Mouse (Mus musculus) heart, embryonic 16.5 days (tissue): Measurements from ENCODE around the gene Tmem159. TPM values are rescaled to one million over a fixed set of nuclear protein-coding genes. Genes with fewer than 3 reads are reported as not detected.
A peak's percentile ranks its signal among the peaks of the same experiment; 100 is the strongest.

Source experiments
- ATAC-seq: fragments of 200-750 bp; cut with Nextera tagmentation; replicated peaks from 2 replicates; pipeline ENCODE4 v1.8.0; 2017; ENCODE audit warnings: moderate number of reproducible peaks; ENCODE audit not compliant: insufficient read depth, low FRiP score; ENCODE audit errors: extremely low read depth
- H3K27ac ChIP-seq: fragments of 300-500 bp; sonication (generic); 2 replicates; pipeline ENCODE4 v1.5.1; 2014; ENCODE audit warnings: mild to moderate bottlenecking, low read length, control low read depth, moderate library complexity
- H3K27me3 ChIP-seq: fragments of 300-500 bp; sonication (generic); 2 replicates; pipeline ENCODE4 v1.6.1; 2014; ENCODE audit warnings: low read length, mixed read lengths; ENCODE audit not compliant: control insufficient read depth, insufficient read depth
- H3K36me3 ChIP-seq: fragments of 300-500 bp; sonication (generic); 2 replicates; pipeline ENCODE4 v1.6.1; 2014; ENCODE audit not compliant: control insufficient read depth, insufficient read depth
- H3K4me1 ChIP-seq: fragments of 300-500 bp; sonication (generic); 2 replicates; pipeline ENCODE4 v1.6.1; 2014; ENCODE audit warnings: low read length, mixed read lengths; ENCODE audit not compliant: control insufficient read depth, insufficient read depth
- H3K4me2 ChIP-seq: fragments of 300-500 bp; sonication (generic); 2 replicates; pipeline ENCODE4 v1.6.1; 2014; ENCODE audit warnings: low read depth, mild to moderate bottlenecking, control low read depth, low read length
- H3K4me3 ChIP-seq: fragments of 300-500 bp; sonication (generic); 2 replicates; pipeline ENCODE4 v1.5.1; 2014; ENCODE audit warnings: mild to moderate bottlenecking, control low read depth, low read length
- H3K9ac ChIP-seq: fragments of 300-500 bp; sonication (generic); 2 replicates; pipeline ENCODE4 v1.6.1; 2014; ENCODE audit warnings: low read length, control low read depth
- H3K9me3 ChIP-seq: fragments of 300-500 bp; sonication (generic); replicated peaks from 2 replicates; pipeline ENCODE4 v1.6.1; 2016; ENCODE audit warnings: low read length; ENCODE audit not compliant: control insufficient read depth
- WGBS: fragments of 180-500 bp; shearing (Covaris S2); extraction: QIAGEN DNeasy Blood & Tissue Kit; methylation state at CpG from one replicate; pipeline ENCODE4 v1.1.7; 2014; 5-methylcytosine and 5-hydroxymethylcytosine counted together
- polyA plus RNA-seq: library from polyadenylated mRNA; unstranded; fragments of >200 nt; fragmentation: Nextera tagmentation; extraction: Ambion mirVana; gene quantifications from 2 replicates; pipeline ENCODE4 v1.2.1, GENCODE M21; 2015

The Tmem159 gene
- polyA plus RNA-seq, 1 experiment from 2014 or later = 39.9 TPM

DNA sequence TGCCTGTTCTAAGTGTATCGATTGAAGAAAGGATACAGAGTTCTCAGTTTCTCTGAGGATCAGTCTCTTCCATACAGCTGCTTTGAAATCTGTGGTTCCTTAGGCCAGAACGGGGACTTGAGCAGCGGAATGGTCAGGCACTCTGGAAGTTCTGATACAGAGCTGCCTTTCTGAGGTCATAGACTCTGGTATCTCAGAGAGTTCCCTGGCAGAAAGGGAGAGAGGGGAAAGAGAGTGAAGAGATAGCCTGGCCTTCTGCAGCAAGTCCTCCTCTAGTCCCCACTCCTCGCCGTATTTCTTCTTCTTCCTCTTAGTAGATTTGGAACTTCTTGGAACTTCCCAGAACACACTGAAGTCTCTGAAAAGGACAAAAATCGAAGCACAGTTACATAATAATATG lies 7.0 kb upstream of the Tmem159 start, which contains the start of gene Dnah3:
Gene Dnah3, minus strand, starts transcription at position 101 of the 400 bp plus-strand sequence.
- no peak within 1 kb of the TSS for H3K4me3 ChIP-seq
- no peak within 1 kb of the TSS for H3K4me2 ChIP-seq
- H3K27me3 ChIP-seq = no peaks in the 10 kb centered on the region
- ATAC-seq = no peak
- no peak within 1 kb of the TSS for H3K9ac ChIP-seq
- no peak within 1 kb of the TSS for H3K27ac ChIP-seq
- H3K4me1 ChIP-seq = peaks cover 6% of the 10 kb centered on the region
- WGBS = 79% methylated on average over 6 of the region's 6 CpGs
- no peaks in the 10 kb centered on the region for H3K9me3 ChIP-seq
- no peaks in the 10 kb centered on the region for H3K36me3 ChIP-seq

DNA sequence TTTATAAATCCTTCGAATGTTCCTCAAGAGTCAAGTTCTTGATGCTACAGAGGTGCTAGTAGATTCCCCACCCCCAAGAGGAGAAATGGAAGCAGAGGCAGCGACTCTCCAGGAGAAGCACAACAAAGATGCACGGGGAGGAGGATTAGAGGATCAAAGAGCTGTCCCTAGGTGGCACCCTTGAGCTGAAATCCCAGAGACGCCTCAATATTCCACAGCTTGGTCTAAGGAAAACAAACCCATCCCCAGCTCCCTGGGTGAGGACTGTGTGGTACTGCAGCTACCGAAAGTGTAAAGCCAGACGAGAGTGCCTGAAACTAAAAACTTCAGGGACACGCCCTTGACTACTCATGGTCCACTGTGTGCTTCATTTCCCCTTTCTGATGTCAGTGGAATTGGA lies 4.3 kb upstream of the Tmem159 start:
- no peaks in the 10 kb centered on the region for H3K36me3 ChIP-seq
- H3K9ac ChIP-seq = no peak overlapping the region
- no peaks in the 10 kb centered on the region for H3K27me3 ChIP-seq
- H3K4me3 ChIP-seq = no peak overlapping the region
- ATAC-seq = peak; percentile 14; the same call in 1 of the 2 replicates
- no peak overlapping the region for H3K4me2 ChIP-seq
- 9% methylated on average over 7 of the region's 7 CpGs for WGBS
- no peak overlapping the region for H3K27ac ChIP-seq
- peaks cover 6% of the 10 kb centered on the region for H3K4me1 ChIP-seq
- no peaks in the 10 kb centered on the region for H3K9me3 ChIP-seq

DNA sequence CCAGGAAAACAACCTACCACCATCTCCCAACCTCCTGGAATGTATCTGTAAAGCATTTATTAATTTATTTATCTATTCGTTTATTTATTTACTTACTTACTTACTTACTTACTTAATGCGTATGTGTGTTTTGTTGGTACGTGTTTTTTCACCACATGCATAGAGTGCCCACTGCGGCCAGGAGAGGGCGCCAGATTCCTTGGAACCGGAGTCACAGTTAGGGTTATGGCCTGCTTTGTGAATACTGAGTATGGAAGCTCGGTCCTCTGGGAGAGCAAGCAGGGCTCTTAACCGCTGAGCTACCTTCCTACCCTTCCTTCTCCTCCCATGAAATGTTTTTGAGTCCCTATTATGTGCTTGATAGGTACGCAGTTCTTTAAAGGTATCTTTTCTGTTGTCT lies 3.8 kb upstream of the Tmem159 start:
- Histone ChIP-seq H3K9ac (no peak overlapping the region), H3K9me3 (no peaks in the 10 kb centered on the region), H3K27ac (no peak overlapping the region), H3K36me3 (no peaks in the 10 kb centered on the region), H3K4me3 (no peak overlapping the region), H3K4me2 (no peak overlapping the region), H3K4me1 (peaks cover 10% of the 10 kb centered on the region), H3K27me3 (no peaks in the 10 kb centered on the region)
- ATAC-seq = no peak
- 23% methylated on average over 9 of the region's 9 CpGs for WGBS

DNA sequence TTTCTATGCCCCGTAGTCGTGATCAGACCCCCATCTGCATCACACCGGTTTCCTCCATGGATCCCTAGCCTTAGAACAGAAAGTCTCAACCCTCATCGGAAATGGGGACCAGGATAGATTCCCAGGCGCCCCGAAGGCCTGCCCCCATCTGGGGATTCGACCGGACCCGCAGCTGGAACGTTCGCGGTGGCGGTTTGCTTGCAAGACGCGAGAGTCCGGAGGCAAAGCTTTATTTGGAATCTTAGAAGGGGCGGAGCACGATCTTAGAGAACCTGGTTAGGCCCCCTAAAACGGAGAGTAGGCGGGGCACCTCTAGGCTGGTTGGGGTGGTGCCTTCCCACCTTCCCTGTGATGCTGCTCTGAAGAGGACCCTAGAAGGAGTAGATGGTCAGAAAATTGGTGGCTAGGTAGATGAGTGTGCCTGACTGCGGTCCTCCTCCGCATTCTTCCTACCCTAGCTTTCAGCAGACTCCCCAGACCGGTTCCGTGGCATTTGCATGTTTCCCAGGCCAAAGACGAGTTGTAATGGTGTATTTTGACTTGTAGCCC lies 940 bp downstream of the Tmem159 start:
- Histone ChIP-seq H3K4me1 (peaks cover 12% of the 10 kb centered on the region), H3K36me3 (peaks cover 2% of the 10 kb centered on the region; the same call in 1 of the 2 replicates), H3K4me2 (peak overlapping the region; percentile 98), H3K27me3 (no peaks in the 10 kb centered on the region), H3K4me3 (peak overlapping the region; percentile 89), H3K9me3 (no peaks in the 10 kb centered on the region), H3K9ac (peak overlapping the region; percentile 83), H3K27ac (peak overlapping the region; percentile 72; the same call in 1 of the 2 replicates)
- ATAC-seq = no peak; the same call in 1 of the 2 replicates
- 6% methylated on average over 25 of the region's 25 CpGs for WGBS

DNA sequence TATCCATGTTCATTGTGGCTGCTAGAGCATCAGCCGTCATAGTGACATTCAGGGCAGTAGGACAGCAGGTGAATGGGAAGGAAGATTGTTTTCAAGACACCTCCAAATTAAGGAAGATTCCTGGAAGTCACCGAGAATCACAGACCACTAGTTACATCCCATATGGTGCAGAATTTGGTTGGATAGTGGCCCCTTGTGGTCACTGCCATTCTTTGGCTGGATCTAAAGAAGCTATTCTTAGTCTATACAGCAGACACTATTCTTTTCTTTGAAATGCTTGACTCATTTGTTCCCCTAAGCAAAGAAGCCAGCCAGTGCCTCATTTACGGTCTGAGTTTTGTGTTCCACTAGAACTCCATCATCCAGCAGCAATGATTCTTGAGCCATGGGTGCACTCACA lies 2.8 kb downstream of the Tmem159 start:
- H3K36me3 ChIP-seq = peaks cover 3% of the 10 kb centered on the region; the same call in 1 of the 2 replicates
- no peaks in the 10 kb centered on the region for H3K9me3 ChIP-seq
- 54% methylated on average over 3 of the region's 3 CpGs for WGBS
- H3K4me3 ChIP-seq = no peak overlapping the region
- H3K27me3 ChIP-seq = no peaks in the 10 kb centered on the region
- no peak overlapping the region for H3K27ac ChIP-seq
- no peak overlapping the region for H3K9ac ChIP-seq
- no peak for ATAC-seq
- H3K4me2 ChIP-seq = no peak overlapping the region
- H3K4me1 ChIP-seq = peaks cover 15% of the 10 kb centered on the region

DNA sequence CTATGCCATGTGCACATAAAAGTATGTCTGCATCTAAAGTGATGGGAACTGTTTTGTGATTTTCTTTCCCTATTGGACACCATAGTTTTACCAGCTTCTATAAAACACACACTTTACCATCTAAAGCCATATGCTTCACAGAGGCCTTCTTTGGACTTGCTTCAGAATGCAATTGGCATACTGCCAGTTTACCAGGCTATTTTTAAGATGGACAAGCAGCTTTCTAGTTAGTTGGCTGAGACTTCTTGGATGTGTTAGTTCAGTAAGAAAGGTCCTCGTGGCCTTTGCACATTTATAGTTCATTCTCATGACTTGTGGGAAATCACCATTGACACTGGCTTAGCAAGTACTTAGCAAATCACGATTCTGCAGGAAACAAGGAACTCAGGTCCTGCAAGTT lies 4.2 kb downstream of the Tmem159 start:
- ATAC-seq = no peak
- Histone ChIP-seq H3K4me1 (peaks cover 15% of the 10 kb centered on the region), H3K9ac (no peak overlapping the region), H3K27me3 (no peaks in the 10 kb centered on the region), H3K4me2 (no peak overlapping the region), H3K27ac (peak overlapping the region; percentile 51; the same call in 1 of the 2 replicates), H3K36me3 (peaks cover 3% of the 10 kb centered on the region; the same call in 1 of the 2 replicates), H3K9me3 (no peaks in the 10 kb centered on the region), H3K4me3 (no peak overlapping the region)
- WGBS = 21% methylated on average over 2 of the region's 2 CpGs

DNA sequence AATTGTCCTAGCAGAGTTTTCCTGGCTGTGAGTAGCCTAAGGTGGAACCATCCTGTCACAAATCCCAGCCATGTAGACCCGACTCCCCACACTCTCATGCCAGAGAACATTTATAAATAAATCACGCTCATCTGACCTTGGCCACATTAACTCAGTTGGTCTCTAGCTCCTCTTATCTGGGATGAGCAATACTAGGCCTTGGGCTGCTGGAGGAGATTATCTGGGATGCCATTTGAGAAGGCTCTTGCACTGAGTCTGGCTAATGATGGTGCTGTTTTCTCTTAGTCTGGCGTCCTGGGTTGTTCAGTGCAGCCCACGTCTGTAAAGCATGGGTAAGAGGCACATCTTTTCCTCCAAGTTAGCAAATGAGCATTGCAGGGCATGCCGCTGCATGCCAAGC lies 7.5 kb downstream of the Tmem159 start:
- 65% methylated on average over 5 of the region's 5 CpGs for WGBS
- no peak overlapping the region for H3K9ac ChIP-seq
- no peak for ATAC-seq
- no peak overlapping the region for H3K4me2 ChIP-seq
- H3K9me3 ChIP-seq = no peaks in the 10 kb centered on the region
- H3K36me3 ChIP-seq = peaks cover 3% of the 10 kb centered on the region; the same call in 1 of the 2 replicates
- no peaks in the 10 kb centered on the region for H3K27me3 ChIP-seq
- H3K4me3 ChIP-seq = no peak overlapping the region
- H3K27ac ChIP-seq = no peak overlapping the region
- H3K4me1 ChIP-seq = peaks cover 10% of the 10 kb centered on the region

DNA sequence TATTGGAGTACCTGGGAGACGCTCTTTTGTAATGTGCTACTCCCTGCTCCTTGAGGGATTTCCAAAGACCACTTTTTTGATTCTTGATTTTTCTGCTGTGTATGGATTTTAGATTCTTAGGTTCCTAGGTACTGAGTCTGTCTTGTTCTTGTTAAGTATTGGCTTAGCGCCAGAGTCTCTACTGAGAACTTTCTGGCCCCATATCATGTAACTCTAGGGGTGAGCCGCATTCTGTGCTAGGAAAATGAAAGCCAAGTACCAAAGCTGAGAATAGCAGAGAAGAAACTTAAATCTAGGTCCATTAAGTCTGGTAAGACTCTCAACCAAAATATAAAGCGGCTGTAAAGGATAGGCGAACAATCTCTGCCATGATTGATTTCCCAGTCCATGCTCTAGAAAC lies 14.8 kb downstream of the Tmem159 start:
- 84% methylated on average over 5 of the region's 5 CpGs for WGBS
- no peaks in the 10 kb centered on the region for H3K9me3 ChIP-seq
- H3K4me3 ChIP-seq = no peak overlapping the region
- no peak overlapping the region for H3K27ac ChIP-seq
- no peaks in the 10 kb centered on the region for H3K27me3 ChIP-seq
- no peak overlapping the region for H3K4me2 ChIP-seq
- peaks cover 14% of the 10 kb centered on the region for H3K36me3 ChIP-seq
- no peak for ATAC-seq
- H3K4me1 ChIP-seq = no peaks in the 10 kb centered on the region
- H3K9ac ChIP-seq = no peak overlapping the region

DNA sequence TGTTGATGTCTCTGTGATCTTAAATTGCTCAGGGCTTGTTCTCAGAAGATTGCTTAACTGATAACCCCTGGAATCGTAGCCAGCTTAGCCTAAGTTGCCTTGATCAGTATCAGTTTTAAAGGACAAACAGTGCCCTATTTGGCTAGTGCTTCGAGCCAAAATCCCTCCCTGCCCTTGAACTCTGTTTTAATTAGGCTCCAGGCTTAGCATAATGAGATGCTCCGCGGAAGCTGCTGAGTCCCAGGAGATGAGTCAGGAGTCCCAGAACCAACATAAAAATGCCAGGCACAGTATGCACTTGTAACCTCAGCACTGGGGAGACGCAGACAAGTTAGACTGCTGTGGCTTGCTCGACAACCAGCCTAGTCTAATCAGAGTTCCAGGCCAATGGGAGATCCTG lies 15.4 kb downstream of the Tmem159 start:
- no peak overlapping the region for H3K9ac ChIP-seq
- no peak for ATAC-seq
- peaks cover 14% of the 10 kb centered on the region for H3K36me3 ChIP-seq

More for the DNA sequence above, 15.4 kb downstream of the Tmem159 start:
- Histone ChIP-seq H3K4me3 (no peak overlapping the region), H3K4me1 (no peaks in the 10 kb centered on the region), H3K9me3 (no peaks in the 10 kb centered on the region), H3K27ac (no peak overlapping the region), H3K4me2 (no peak overlapping the region), H3K27me3 (no peaks in the 10 kb centered on the region)
- 51% methylated on average over 6 of the region's 6 CpGs for WGBS
